Mouse (Mus musculus) gastrocnemius, postnatal 4 days (tissue): ENCODE results near the gene Gm1113. TPM values are rescaled to one million over a fixed set of nuclear protein-coding genes. Genes with fewer than 3 reads are reported as not detected.

Experiments used
- DNase-seq, 2 experiments: peaks; one replicate each; pipeline ENCODE4 v3.0.0; 2021 to 2022; ENCODE audit warnings: low spot score in 2 of 2, mixed read lengths in 2 of 2
- total RNA-seq, 2 experiments: library from RNA; stranded (reverse); gene quantifications; 2 replicates each; pipeline ENCODE4 v1.2.3; 2021

Gene Gm1113
- total RNA-seq, 2 experiments from 2014 or later = not detected

GRCm38 (mm10) chr9:35529796-35530195 lies 11.7 kb upstream of the Gm1113 start:
- no peak for DNase-seq

DNA sequence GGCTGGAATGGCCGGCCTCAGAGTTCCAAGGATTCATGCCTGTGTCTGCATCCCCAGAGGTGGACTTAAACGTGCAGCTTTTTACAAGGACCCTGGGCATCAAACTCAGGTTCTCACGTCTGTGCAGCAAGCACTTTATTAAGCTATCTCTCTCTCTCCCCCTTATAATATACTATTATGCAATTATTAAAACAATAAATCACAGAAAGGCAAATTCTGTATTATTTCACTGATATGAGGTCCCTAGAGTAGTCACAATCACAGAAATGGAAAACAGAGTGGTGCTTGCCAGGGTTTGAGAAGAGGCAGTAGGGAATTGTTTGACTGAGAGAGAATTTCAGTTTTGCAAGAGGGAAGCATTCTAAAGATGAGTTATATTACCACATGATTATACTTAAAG lies 11.1 kb upstream of the Gm1113 start:
- no peak for DNase-seq

DNA sequence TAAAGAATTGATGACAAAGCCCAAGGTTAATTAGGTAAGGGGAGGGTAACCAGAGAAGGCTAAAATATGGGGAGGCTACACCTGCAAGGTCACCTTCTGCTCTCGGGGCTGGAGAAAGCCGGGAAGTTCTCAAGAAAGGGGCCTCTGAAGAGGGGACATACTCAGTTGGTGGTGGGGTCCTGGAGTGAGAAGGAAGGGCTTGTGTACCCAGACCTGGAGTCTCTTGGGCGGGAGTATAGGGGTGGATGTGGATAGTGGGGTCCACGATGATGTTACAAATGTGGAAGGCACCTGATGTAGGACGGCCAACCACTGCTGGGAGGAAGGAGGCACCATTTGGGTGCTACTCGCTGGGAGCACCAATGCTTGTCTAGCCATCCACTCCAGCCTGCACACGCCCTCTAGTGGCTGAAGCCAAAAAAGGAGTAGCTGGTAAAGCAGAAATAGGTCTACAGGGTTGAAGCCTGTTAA lies 5.9 kb upstream of the Gm1113 start:
- peak; percentile 51 to 71 for DNase-seq

GRCm38 (mm10) chr9:35523541-35523940 lies 5.5 kb upstream of the Gm1113 start:
- peak in 1 of 2 experiments; percentile 44 for DNase-seq

DNA sequence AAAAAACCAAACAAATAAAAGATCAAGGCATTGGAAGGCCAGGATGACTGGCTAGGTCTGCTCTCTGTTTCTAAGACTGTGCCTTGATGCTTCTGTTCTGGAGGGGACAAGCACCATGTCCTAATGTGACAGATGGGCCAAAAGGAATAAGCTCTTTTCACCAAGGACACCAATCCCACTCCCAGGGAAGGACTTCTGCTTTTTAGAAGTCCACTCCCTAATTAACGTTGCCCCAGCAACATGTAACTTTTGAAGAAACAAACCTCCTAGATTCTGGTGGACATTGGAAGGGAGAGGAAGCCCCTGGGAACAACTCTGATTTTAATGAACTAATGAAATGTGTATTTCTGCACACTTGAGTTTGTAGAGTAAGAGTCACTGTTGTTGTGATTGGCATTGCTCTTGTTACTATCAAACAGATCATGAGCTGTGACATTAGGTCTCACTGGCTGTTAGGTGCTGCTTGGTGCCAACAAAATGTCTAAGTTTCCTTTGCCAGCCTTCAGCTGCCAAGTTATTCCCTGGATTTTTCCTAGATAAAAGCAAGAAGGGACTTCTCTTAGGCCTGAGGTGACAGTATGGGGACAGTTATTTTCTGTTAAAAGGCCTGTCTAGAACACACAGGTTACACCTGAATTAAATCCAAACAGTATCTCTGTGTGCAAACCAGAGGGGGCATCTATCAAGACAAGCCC lies 4.9 kb upstream of the Gm1113 start:
- no peak for DNase-seq

DNA sequence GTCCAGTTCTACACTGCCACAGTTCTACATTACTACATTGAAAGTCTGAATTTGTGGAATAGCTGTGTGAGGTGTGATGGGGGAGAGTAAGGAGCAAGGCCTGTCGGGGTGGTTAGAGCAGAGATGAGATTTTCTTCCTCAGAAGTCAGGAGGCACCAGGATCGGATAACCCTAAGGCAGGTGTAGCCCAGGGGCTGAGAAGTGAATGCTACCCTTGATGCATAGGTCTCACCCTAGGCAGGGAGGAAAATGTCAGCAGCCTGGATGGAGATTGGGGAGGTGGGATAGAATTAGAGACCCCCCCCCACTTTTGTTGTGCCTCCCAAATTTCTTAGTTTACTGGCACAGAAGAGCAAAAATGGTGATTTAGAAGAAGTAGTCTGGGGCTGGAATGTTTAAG lies 4.2 kb upstream of the Gm1113 start:
- no peak for DNase-seq

GRCm38 (mm10) chr9:35520631-35521348 lies 2.7 kb upstream of the Gm1113 start:
- no peak for DNase-seq

DNA sequence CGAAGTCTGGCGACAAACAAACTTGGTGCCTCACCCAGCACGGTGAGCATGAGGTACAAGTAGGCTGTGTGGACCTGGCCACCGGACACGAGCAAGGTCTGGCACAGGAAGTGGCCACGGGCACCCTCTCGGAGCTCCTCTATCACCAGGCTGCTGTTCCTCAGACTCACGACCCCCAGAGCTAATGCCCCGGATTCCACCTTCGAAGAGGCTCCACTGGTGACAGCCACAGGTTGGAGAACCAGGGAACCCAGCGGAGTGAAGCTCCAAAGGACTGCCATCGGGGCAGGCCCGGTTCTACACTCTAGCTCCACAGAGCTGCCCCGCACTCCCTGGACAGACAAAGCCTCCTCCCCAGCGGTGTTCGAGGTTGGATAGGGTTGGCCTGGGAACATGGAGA lies 1.4 kb downstream of the Gm1113 start:
- no peak for DNase-seq

DNA sequence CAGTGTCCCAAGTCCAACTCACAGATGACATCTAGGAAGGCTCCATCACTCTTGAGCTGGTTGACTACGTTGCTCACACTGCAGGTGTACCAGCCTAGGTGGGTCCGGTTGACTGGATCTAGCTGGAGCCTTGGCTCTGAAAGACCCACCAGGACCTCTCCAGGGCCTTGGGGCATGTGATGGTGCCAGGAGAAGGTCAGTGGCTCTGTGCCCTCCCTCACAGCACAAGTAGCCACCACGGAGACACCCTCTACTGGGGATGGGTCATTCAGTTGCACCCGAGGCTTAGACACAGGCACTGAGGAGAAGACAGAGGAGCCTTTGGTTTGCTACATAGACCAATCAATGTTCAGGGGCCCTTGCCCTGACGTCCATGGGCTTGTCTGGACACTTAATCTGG lies 1.9 kb downstream of the Gm1113 start:
- DNase-seq = no peak

DNA sequence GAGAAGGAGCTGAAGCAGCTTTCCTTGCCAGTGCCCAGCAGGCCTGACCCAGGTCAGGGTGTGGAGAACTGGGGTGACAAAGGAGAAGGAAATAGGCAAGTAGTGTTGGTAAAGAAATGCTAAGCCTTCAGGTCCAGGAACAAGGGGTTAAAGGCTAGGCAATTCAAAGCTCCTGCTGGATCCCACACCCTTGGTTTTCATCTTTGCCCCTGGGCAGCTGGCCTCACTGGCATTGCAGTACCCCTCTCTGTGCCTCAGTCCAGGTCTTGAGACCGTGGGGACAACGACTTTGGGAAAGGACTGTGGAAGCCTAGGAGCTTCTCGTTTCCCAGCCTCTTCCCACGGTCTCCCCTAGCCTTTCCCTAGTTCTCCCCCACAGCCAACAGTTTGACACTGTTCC lies 4.2 kb downstream of the Gm1113 start:
- DNase-seq = no peak

DNA sequence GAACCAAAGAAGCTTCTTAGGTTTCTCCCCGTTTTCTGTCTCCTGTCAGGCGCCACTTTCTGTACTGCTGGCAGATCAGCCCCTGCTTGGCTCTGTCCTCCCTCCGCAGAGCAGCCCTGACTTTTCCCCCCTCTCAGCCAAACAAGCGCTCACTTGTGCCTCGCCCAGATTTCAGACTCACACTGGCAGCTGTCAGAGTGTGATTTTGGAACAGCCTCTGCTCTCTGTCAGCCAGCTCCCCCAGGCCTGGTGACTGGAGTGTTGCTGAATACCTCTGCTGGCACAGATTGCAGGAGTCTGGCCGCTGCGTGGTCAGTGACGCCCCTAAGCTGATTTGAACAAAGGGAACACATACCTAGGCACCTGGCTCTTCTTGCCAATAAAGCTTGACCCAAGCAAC lies 9.8 kb downstream of the Gm1113 start:
- DNase-seq = peak in 1 of 2 experiments; percentile 61

- DNase-seq = no peak
Measured at GRCm38 (mm10) chr9:35502361-35503000, 15.6 kb downstream of the Gm1113 start.

GRCm38 (mm10) chr9:35499946-35500345 lies 18.1 kb downstream of the Gm1113 start:
- no peak for DNase-seq

GRCm38 (mm10) chr9:35495471-35495870 lies 22.6 kb downstream of the Gm1113 start:
- no peak for DNase-seq

- DNase-seq = no peak
Measured at GRCm38 (mm10) chr9:35494937-35495336, 23.1 kb downstream of the Gm1113 start.

DNA sequence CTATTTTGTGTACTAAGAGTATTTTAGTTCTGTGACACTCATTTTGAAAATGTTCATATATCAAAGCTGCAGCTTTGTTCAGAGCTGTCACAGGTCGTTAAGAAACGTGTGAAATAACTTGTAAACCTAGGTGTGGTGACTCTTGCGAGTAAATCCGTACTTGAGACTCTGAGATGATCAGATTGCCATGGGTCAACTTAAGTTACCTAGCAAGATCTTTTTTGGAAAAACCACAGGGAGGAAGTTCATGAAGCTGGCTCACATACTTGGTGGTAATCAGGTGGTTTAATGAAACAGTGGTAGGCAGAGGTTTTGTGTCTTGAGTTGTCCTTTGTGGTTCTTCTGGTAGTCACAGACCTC lies 24.4 kb downstream of the Gm1113 start:
- no peak for DNase-seq

- DNase-seq = no peak
Measured at GRCm38 (mm10) chr9:35493033-35493732, 24.9 kb downstream of the Gm1113 start.

- no peak for DNase-seq
Measured at GRCm38 (mm10) chr9:35491109-35491866, 26.8 kb downstream of the Gm1113 start.

DNA sequence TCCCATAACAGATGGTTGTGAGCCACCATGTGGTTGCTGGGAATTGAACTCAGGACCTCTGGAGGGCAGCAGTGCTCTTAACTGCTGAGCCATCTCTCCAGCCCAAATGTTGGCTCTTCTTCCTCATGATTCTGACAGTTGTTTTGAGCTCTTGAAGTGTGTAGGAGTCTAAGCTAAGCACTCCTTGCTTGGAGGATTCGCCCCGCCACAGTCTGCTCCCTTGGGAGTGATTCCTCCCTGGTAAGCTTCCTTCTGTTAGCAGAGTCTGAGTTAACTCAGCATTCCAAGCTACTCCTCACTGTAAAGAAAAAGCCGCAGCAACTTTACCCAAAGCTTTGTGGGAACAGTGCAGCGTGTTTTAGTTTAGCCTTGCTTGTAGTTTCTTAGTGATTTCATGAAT lies 29.6 kb downstream of the Gm1113 start:
- DNase-seq = no peak

GRCm38 (mm10) chr9:35486616-35487015 lies 31.5 kb downstream of the Gm1113 start:
- no peak for DNase-seq

GRCm38 (mm10) chr9:35483949-35484348 lies 34.1 kb downstream of the Gm1113 start:
- DNase-seq = no peak
